Mouse (Mus musculus) heart, adult 18-20 months (tissue): Measurements from ENCODE around the gene F10. TPM values are rescaled to one million over a fixed set of nuclear protein-coding genes. Genes with fewer than 3 reads are reported as not detected.

ENCODE experiments used
- DNase-seq, 2 experiments: peaks; one replicate each; pipeline ENCODE4 v3.0.0; 2021 to 2022; ENCODE audit warnings: mixed read lengths in 1 of 2
- long read RNA-seq, 2 experiments: library from polyadenylated mRNA; stranded (forward); transcript quantifications; one replicate each; pipeline ENCODE4 v2.0.0; 2021
- total RNA-seq, 2 experiments: library from RNA; stranded (reverse); gene quantifications; 2 replicates each; pipeline ENCODE4 v1.2.3; 2021

F10 gene
- total RNA-seq = under 1 TPM; 0.27 to 0.44 TPM
- long read RNA-seq, experiment 1 = 0 reads
- long read RNA-seq, experiment 2, partial matches to known transcripts = 0 of 2 reads
- long read RNA-seq, experiment 2, other reads (novel, unspliced or antisense) = 1 of 2 reads

GRCm38 (mm10) chr8:13037015-13037414 lies at the start of gene F10:
F10 (plus strand) TSS chr8:13037308.
- DNase-seq = no peak

GRCm38 (mm10) chr8:12987571-12987970 lies 49.5 kb upstream of the F10 start:
- DNase-seq = peak in 1 of 2 experiments; percentile 46

- DNase-seq = peak in 1 of 2 experiments; percentile 23
These were observed 48.2 kb upstream of the F10 start for GRCm38 (mm10) chr8:12988722-12989430.

- no peak for DNase-seq
These were observed 45.7 kb upstream of the F10 start for GRCm38 (mm10) chr8:12991411-12991810.

GRCm38 (mm10) chr8:12994468-12994867 lies 42.6 kb upstream of the F10 start:
- no peak for DNase-seq

- no peak for DNase-seq
These were observed 41.6 kb upstream of the F10 start for GRCm38 (mm10) chr8:12995481-12995880.

- DNase-seq = peak; percentile 31 to 45
These were observed 40.3 kb upstream of the F10 start for GRCm38 (mm10) chr8:12996831-12997275.

- no peak for DNase-seq
These were observed 38.8 kb upstream of the F10 start for GRCm38 (mm10) chr8:12998331-12998730.

GRCm38 (mm10) chr8:12999793-13000192 lies 37.3 kb upstream of the F10 start:
- peak; percentile 33 to 53 for DNase-seq

GRCm38 (mm10) chr8:13007458-13007857 lies 29.6 kb upstream of the F10 start:
- no peak for DNase-seq

GRCm38 (mm10) chr8:13010313-13010712 lies 26.8 kb upstream of the F10 start:
- DNase-seq = no peak

GRCm38 (mm10) chr8:13019560-13019959 lies 17.5 kb upstream of the F10 start:
- no peak for DNase-seq

- DNase-seq = no peak
These were observed 15.3 kb upstream of the F10 start for GRCm38 (mm10) chr8:13021830-13022229.

GRCm38 (mm10) chr8:13025487-13026224 lies 11.5 kb upstream of the F10 start, which contains the start of gene F7:
F7 (plus strand) TSS chr8:13026034.
- no peak for DNase-seq

- DNase-seq = no peak
These were observed 9.5 kb upstream of the F10 start for GRCm38 (mm10) chr8:13027615-13028014.

GRCm38 (mm10) chr8:13028482-13028881 lies 8.6 kb upstream of the F10 start:
- DNase-seq = no peak

GRCm38 (mm10) chr8:13036346-13036812 lies 729 bp upstream of the F10 start:
- peak in 1 of 2 experiments; percentile 17 for DNase-seq

- no peak for DNase-seq
These were observed 461 bp downstream of the F10 start for GRCm38 (mm10) chr8:13037569-13037968.

GRCm38 (mm10) chr8:13039054-13039453 lies 1.9 kb downstream of the F10 start:
- no peak for DNase-seq

GRCm38 (mm10) chr8:13041459-13041858 lies 4.4 kb downstream of the F10 start:
- DNase-seq = no peak

- no peak for DNase-seq
These were observed 10.5 kb downstream of the F10 start for GRCm38 (mm10) chr8:13047652-13048051.

GRCm38 (mm10) chr8:13050550-13050949 lies 13.4 kb downstream of the F10 start:
- no peak for DNase-seq

GRCm38 (mm10) chr8:13057351-13057750 lies 20.2 kb downstream of the F10 start:
- no peak for DNase-seq
